Mouse (Mus musculus): ENCODE data around the gene Sun2. TPM values are rescaled to one million over a fixed set of nuclear protein-coding genes. Genes with fewer than 3 reads are reported as not detected.

Gene Sun2
- polyA plus RNA-seq, 1 experiment = 42.7 TPM

DNA sequence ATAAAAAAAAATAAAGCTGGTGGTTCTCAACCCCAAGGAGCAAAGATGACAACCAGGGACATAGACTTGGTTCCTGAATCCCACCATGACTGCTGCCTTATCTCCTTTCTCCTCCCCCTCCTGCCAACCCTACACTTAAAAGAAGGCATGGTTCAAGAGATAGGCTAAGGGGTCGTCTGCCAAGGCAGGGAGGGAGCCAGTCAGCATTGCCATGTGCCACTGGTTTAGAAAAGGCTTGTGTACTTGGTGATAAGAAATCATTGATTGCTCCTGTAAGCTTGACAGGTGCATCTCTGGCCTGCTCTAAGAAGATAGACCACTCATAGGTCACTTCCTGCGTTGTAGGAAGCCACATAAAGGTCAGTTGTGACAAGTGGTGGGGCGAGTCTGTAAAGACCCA lies 46.8 kb downstream of the Sun2 start:
- no peak for TF ChIP-seq CTCF (IDR thresholded peaks at IDR 0.05; ENCODE audit: borderline replicate concordance, insufficient read depth, low read depth, low read length)
- no peak for TF ChIP-seq POLR2A (IDR thresholded peaks at IDR 0.05; ENCODE audit: borderline replicate concordance, insufficient read depth, low read length)
- no peak overlapping the region for H3K4me3 ChIP-seq (replicated peaks; ENCODE audit: insufficient read depth, low read depth, low read length)
- no peaks in the 10 kb centered on the region for H3K27me3 ChIP-seq (ENCODE audit: control insufficient read depth, insufficient read depth, low read length)
- DNase-seq = no peak
- no peak overlapping the region for H3K27ac ChIP-seq (ENCODE audit: insufficient read depth, low read length)
- WGBS = 76% methylated on average over 3 of the region's 3 CpGs
- H3K4me1 ChIP-seq (ENCODE audit: control insufficient read depth, insufficient read depth, low read length) = peaks cover 33% of the 10 kb centered on the region

DNA sequence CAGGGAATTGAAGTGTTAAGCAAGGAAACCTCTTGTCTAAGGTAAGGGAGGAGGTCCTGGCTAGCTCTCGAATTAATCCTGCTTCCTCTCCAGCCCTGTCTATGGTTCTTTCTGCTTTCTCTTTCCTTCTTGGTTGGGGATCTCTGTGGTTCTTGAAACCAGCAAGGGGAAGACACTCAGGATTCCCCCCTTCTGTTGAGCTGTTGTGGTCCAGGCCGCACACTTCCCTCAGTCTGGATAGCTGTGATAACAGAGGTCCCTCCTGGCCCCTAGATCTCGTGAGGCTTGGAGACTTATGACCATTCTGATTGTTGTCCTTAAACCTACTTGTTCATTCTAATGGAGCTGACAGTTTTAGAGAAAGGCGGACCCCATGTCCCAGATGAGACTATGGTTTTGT lies 47.8 kb downstream of the Sun2 start:
- DNase-seq = no peak

DNA sequence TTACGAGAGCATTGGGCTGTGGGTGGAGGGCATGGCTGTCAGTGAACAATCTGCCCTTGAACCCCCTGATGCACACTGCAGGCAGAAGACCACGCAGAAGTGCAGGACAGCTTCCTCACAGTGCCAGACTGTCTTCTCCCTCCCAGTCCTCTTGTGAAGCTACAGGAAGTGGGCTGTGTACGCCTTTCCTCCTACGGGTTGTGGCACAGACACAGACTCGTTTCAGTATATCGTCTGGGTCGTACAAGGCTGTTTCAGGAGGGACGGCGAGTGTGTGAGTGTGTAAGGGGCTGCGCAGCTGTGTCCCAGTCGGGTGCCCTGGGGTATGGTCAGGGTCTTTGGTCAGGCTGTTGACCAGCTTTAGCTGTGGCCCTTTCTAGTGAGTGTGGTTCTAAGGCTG lies 48.6 kb downstream of the Sun2 start:
- DNase-seq = no peak
- H3K27ac ChIP-seq (ENCODE audit: insufficient read depth, low read length) = no peak overlapping the region
- H3K4me1 ChIP-seq (ENCODE audit: control insufficient read depth, insufficient read depth, low read length) = peaks cover 28% of the 10 kb centered on the region
- no peaks in the 10 kb centered on the region for H3K27me3 ChIP-seq (ENCODE audit: control insufficient read depth, insufficient read depth, low read length)
- WGBS = 78% methylated on average over 11 of the region's 11 CpGs
- no peak overlapping the region for H3K4me3 ChIP-seq (replicated peaks; ENCODE audit: insufficient read depth, low read depth, low read length)
- TF ChIP-seq CTCF (IDR thresholded peaks at IDR 0.05; ENCODE audit: borderline replicate concordance, insufficient read depth, low read depth, low read length) (no peak), POLR2A (IDR thresholded peaks at IDR 0.05; ENCODE audit: borderline replicate concordance, insufficient read depth, low read length) (no peak)

More for the DNA sequence above, 47.8 kb downstream of the Sun2 start:
- WGBS = 86% methylated on average over 4 of the region's 4 CpGs
- TF ChIP-seq CTCF (IDR thresholded peaks at IDR 0.05; ENCODE audit: borderline replicate concordance, insufficient read depth, low read depth, low read length) (no peak), POLR2A (IDR thresholded peaks at IDR 0.05; ENCODE audit: borderline replicate concordance, insufficient read depth, low read length) (no peak)
- H3K27me3 ChIP-seq (ENCODE audit: control insufficient read depth, insufficient read depth, low read length) = no peaks in the 10 kb centered on the region
- H3K4me1 ChIP-seq (ENCODE audit: control insufficient read depth, insufficient read depth, low read length) = peaks cover 32% of the 10 kb centered on the region
- H3K27ac ChIP-seq (ENCODE audit: insufficient read depth, low read length) = no peak overlapping the region
- no peak overlapping the region for H3K4me3 ChIP-seq (replicated peaks; ENCODE audit: insufficient read depth, low read depth, low read length)

DNA sequence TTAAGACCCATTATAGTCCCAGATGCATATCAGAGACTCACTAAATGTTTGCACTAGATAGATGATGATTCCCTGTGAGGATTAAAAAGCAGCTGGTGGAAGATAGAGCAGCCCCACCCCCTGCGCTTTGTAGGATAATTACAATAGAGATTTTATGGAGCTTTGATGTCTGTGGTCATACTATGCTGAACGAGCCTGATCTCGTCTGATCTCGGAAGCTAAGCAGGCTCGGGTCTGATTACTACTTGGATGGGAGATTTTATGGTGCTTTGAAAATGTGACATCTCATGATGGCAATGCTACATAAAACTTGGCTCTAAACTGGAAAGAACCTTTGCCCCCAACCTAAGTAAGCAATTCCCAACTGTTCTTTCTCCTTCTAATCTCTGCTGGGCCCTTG lies 50.0 kb downstream of the Sun2 start:
- Histone ChIP-seq H3K27ac (ENCODE audit: insufficient read depth, low read length) (no peak overlapping the region), H3K4me3 (replicated peaks; ENCODE audit: insufficient read depth, low read depth, low read length) (no peak overlapping the region), H3K27me3 (ENCODE audit: control insufficient read depth, insufficient read depth, low read length) (no peaks in the 10 kb centered on the region), H3K4me1 (ENCODE audit: control insufficient read depth, insufficient read depth, low read length) (peaks cover 24% of the 10 kb centered on the region)
- DNase-seq = no peak
- 76% methylated on average over 5 of the region's 5 CpGs for WGBS
- TF ChIP-seq CTCF (IDR thresholded peaks at IDR 0.05; ENCODE audit: borderline replicate concordance, insufficient read depth, low read depth, low read length) = no peak

DNA sequence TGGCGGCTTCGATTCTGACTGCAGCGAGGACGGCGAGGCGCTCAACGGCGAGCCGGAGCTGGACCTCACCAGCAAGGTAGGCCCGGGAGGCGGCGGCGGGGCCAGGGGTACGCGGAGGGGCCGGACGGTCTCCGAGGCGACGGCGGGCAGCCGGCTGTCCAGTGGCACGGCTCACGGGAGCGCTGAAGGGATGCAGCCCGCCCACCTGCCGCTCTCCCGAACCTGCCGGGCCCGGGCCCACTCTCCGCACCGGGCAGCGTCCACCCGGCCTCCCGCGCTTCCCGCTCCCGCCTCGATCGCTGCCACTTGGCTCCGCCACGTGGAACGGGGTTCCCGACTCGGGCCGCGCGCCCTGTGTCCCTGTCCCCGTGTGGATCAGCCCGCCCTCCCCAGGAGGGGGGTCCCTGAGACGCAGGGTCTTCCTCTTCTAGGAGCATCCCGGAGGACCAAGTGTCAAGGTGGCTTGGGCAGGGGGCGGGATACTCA lies 51.3 kb downstream of the Sun2 start:
- WGBS = under 1% methylated on average over 53 of the region's 53 CpGs
- peaks cover 12% of the 10 kb centered on the region for H3K4me1 ChIP-seq (ENCODE audit: control insufficient read depth, insufficient read depth, low read length)
- DNase-seq = peak; percentile 66 to 78
- TF ChIP-seq POLR2A (IDR thresholded peaks at IDR 0.05; ENCODE audit: borderline replicate concordance, insufficient read depth, low read length) (no peak), CTCF (IDR thresholded peaks at IDR 0.05; ENCODE audit: borderline replicate concordance, insufficient read depth, low read depth, low read length) (no peak)
- H3K27ac ChIP-seq (ENCODE audit: insufficient read depth, low read length) = 0 out of 2 replicates have a peak overlapping the region, but pooled peaks have one; percentile 6
- peak overlapping the region; percentile 61 for H3K4me3 ChIP-seq (replicated peaks; ENCODE audit: insufficient read depth, low read depth, low read length)
- no peaks in the 10 kb centered on the region for H3K27me3 ChIP-seq (ENCODE audit: control insufficient read depth, insufficient read depth, low read length)

DNA sequence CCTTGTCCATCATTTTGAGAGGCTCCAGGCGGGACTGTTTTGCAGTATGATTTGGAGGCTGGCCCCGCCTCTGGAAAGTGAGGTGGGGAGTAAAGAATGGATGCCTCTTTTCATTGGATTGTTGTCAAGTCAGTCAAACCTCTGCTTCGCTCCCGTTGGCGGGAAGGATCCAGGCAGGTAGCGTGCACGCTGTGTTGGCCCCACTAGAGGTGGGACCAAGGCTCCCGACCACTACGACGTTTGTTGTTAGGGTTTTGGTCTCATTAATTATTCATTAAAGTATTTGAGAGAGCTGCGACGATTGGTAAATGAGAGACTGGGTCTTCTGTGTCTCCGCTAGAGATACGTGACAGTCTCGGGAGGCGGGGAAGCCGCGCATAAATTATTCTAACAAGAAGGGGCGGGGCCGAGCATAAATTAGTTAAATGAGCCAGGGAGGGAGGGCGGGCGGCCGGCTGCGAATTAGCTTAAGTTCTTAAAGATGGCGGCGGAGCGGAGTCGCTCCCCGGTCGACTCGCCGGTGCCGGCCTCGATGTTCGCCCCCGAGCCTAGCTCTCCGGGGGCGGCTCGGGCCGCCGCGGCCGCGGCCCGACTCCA lies 51.8 kb downstream of the Sun2 start, which contains the start of gene Gtpbp1:
Gene Gtpbp1 (plus strand): TSS at position 420 of the 597 bp plus-strand sequence.
- TF ChIP-seq POLR2A (IDR thresholded peaks at IDR 0.05; ENCODE audit: borderline replicate concordance, insufficient read depth, low read length) (peak; percentile 53; the same call in 1 of the 2 replicates), CTCF (IDR thresholded peaks at IDR 0.05; ENCODE audit: borderline replicate concordance, insufficient read depth, low read depth, low read length) (no peak)
- DNase-seq = peak; percentile 97 to 100
- Histone ChIP-seq H3K4me1 (ENCODE audit: control insufficient read depth, insufficient read depth, low read length) (peaks cover 11% of the 10 kb centered on the region), H3K27ac (ENCODE audit: insufficient read depth, low read length) (0 out of 2 replicates have a peak within 1 kb of the TSS, but pooled peaks have one; percentile 6), H3K4me3 (replicated peaks; ENCODE audit: insufficient read depth, low read depth, low read length) (peak within 1 kb of the TSS; percentile 66), H3K27me3 (ENCODE audit: control insufficient read depth, insufficient read depth, low read length) (no peaks in the 10 kb centered on the region)
- under 1% methylated on average over 45 of the region's 45 CpGs for WGBS

DNA sequence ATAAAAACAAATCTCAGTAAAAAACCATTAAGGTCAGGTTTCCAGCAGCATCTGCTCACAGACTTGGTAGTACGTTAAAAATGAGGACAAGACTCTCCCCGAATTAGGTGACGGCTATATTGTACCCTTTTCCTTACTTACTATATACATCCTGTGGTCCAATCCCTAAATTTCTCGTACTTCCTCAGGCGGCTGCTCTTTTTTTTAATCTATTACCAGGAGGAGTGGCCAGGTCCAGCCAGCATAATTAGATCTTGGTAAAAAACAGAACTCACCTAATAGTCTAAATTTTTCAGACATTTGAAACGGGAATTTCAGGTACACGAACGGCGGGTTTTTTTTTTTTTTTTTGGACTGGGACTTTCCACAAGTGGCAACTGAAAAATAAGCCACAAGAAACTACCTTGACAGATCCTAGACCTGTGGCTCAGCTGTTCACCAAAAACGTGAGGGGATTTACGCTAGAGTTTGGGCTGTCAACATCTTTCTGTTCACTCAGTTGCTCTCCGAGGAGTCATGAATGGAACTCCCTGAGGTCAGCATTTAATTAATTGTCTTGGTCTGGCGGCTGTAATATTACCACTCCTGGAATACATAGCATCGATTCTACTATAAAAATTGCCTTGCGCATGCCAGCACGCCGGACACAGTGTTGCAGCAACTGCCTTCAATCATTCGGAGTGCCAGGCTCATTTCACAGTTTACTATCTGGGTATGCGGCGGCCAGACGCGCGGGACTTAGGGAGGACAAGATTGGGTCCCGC lies 52.5 kb downstream of the Sun2 start:
- Histone ChIP-seq H3K4me3 (replicated peaks; ENCODE audit: insufficient read depth, low read depth, low read length) (peak overlapping the region; percentile 66), H3K27me3 (ENCODE audit: control insufficient read depth, insufficient read depth, low read length) (no peaks in the 10 kb centered on the region), H3K4me1 (ENCODE audit: control insufficient read depth, insufficient read depth, low read length) (peaks cover 11% of the 10 kb centered on the region), H3K27ac (ENCODE audit: insufficient read depth, low read length) (no peak overlapping the region)
- WGBS = 11% methylated on average over 24 of the region's 24 CpGs
- no peak for TF ChIP-seq CTCF (IDR thresholded peaks at IDR 0.05; ENCODE audit: borderline replicate concordance, insufficient read depth, low read depth, low read length)
- peak; percentile 37; the same call in 1 of the 2 replicates for TF ChIP-seq POLR2A (IDR thresholded peaks at IDR 0.05; ENCODE audit: borderline replicate concordance, insufficient read depth, low read length)
- DNase-seq = no peak
